15 mouse cellular contexts compared by ENCODE assay signal in the genomic region with DNA sequence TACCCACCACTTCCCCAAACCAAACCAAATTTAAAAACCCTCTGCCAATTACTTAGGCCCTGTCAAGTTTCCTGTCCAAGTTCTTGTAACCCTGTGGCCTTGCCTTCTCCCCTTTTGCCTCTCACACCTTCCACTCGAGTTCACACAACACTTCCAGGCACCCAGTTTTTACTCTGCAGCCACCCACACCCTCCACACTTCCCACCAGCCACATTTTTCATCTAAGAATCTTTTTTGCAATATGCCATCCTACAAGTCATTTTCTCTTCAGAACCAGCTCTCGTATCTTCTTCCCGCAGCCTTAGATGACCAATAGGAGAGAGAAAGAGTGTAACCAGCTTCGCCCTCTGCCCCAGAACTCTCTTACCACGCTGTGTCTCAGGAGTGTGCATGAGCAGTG.
"Had no signal": no experiment of that assay in that cellular context is flagged by ENCODE, and none has a peak within 500 bp of the region (broad histone marks: within the 10 kb centered on the region; RNA-seq: fewer than 3 reads in every experiment).

No protein-coding gene starts in this region.

- DNase-seq: kidney, adult 11 months; kidney, adult 8-10 months; kidney, postnatal 14 days; lung, adult 2 months; lung, postnatal 14 days; lung, postnatal 4 days; midbrain, embryonic 14.5 days; right cerebral cortex, postnatal 4 days; thymus, adult 2 months; thymus, postnatal 14 days had no signal

- H3K27me3 ChIP-seq: intestine, embryonic 15.5 days; kidney, embryonic 15.5 days had no signal

- H3K4me1 ChIP-seq: intestine, embryonic 15.5 days; kidney, embryonic 15.5 days had no signal

- H3K27ac ChIP-seq: intestine, embryonic 15.5 days; kidney, embryonic 15.5 days; liver, embryonic 14.5 days; stomach, postnatal 0 days had no signal

- H3K4me2 ChIP-seq: intestine, embryonic 15.5 days; kidney, embryonic 15.5 days; midbrain, embryonic 11.5 days had no signal

- H3K4me3 ChIP-seq: intestine, embryonic 15.5 days; kidney, embryonic 15.5 days had no signal

- H3K9ac ChIP-seq: intestine, embryonic 15.5 days; kidney, embryonic 15.5 days; liver, embryonic 14.5 days had no signal

- H3K36me3 ChIP-seq: intestine, embryonic 15.5 days had no signal

- ATAC-seq: intestine, embryonic 15.5 days had no signal

- H3K9me3 ChIP-seq: intestine, embryonic 15.5 days; kidney, embryonic 15.5 days had no signal
